Mouse (Mus musculus) limb, embryonic 12.5 days (tissue): ENCODE measurements around the gene Mrpl50. TPM values are rescaled to one million over a fixed set of nuclear protein-coding genes. Genes with fewer than 3 reads are reported as not detected.

ENCODE experiments used
- ATAC-seq: fragments of 200-750 bp; cut with Nextera tagmentation; 2 replicates; pipeline ENCODE4 v1.8.0; 2017; ENCODE audit warnings: low read depth, moderate TSS enrichment; ENCODE audit not compliant: insufficient number of reproducible peaks, insufficient read depth, low FRiP score, low TSS enrichment
- H3K27ac ChIP-seq: fragments of 300-500 bp; sonication (generic); 2 replicates; pipeline ENCODE4 v1.5.1; 2016; ENCODE audit warnings: mild to moderate bottlenecking, moderate library complexity
- H3K27me3 ChIP-seq: fragments of 300-500 bp; sonication (generic); 2 replicates; pipeline ENCODE4 v1.6.1; 2016; ENCODE audit warnings: mild to moderate bottlenecking, moderate library complexity
- H3K36me3 ChIP-seq: fragments of 300-500 bp; sonication (generic); 2 replicates; pipeline ENCODE4 v1.6.1; 2016; ENCODE audit warnings: mild to moderate bottlenecking, moderate library complexity
- H3K4me1 ChIP-seq: fragments of 300-500 bp; sonication (generic); replicated peaks from 2 replicates; pipeline ENCODE4 v1.6.1; 2016
- H3K4me2 ChIP-seq: fragments of 300-500 bp; sonication (generic); 2 replicates; pipeline ENCODE4 v1.6.1; 2016; ENCODE audit warnings: mild to moderate bottlenecking, moderate library complexity
- H3K4me3 ChIP-seq: fragments of 300-500 bp; sonication (generic); replicated peaks from 2 replicates; pipeline ENCODE4 v1.5.1; 2016; ENCODE audit warnings: mild to moderate bottlenecking
- H3K9ac ChIP-seq: fragments of 300-500 bp; sonication (generic); replicated peaks from 2 replicates; pipeline ENCODE4 v1.6.1; 2016; ENCODE audit warnings: mild to moderate bottlenecking, moderate library complexity
- H3K9me3 ChIP-seq: fragments of 300-500 bp; sonication (generic); 2 replicates; pipeline ENCODE4 v1.6.1; 2016; ENCODE audit warnings: mild to moderate bottlenecking, moderate library complexity
- WGBS: fragments of 180-500 bp; shearing (Covaris S2); methylation state at CpG from one replicate; pipeline ENCODE4 v1.1.7; 2016; 5-methylcytosine and 5-hydroxymethylcytosine counted together
- polyA plus RNA-seq: library from polyadenylated mRNA; unstranded; fragments of >200 nt; fragmentation: Nextera tagmentation; extraction: Ambion mirVana; gene quantifications from 2 replicates; pipeline ENCODE4 v1.2.1, GENCODE M21; 2016

Gene Mrpl50
- polyA plus RNA-seq, 1 experiment from 2014 or later: 92.4 TPM

GRCm38 (mm10) chr4:49469435-49470151 lies 51.3 kb downstream of the Mrpl50 start:
- no peak overlapping the region for H3K4me3 ChIP-seq
- H3K27me3 ChIP-seq: no peaks in the 10 kb centered on the region
- WGBS: 69% methylated on average over 3 of the region's 3 CpGs
- no peaks in the 10 kb centered on the region for H3K4me1 ChIP-seq
- no peak for ATAC-seq
- no peak overlapping the region for H3K27ac ChIP-seq
- H3K36me3 ChIP-seq: no peaks in the 10 kb centered on the region
- H3K9ac ChIP-seq: no peak overlapping the region
- H3K4me2 ChIP-seq: no peak overlapping the region
- no peaks in the 10 kb centered on the region for H3K9me3 ChIP-seq

DNA sequence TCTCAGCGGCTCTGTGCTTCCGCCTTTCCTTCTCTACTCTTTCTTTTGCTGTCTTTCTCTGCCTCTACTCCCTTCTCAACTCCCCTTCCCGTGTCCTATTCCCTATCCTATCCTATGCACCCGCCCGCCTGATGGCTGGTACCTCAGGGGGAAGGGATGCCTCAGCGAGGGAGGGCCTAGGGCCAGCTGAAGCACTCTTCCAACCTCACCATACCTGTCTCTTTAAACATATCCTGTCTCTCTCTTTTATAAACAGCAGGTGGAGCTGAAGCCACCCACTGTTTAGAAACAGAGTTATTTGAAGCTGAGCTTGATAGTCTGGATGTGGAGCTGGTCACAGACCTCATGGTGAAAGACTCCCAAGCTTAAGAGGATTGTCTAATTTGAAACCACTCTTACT lies 53.5 kb downstream of the Mrpl50 start:
- no peaks in the 10 kb centered on the region for H3K36me3 ChIP-seq
- no peak for ATAC-seq
- H3K4me3 ChIP-seq: no peak overlapping the region
- no peak overlapping the region for H3K4me2 ChIP-seq
- no peaks in the 10 kb centered on the region for H3K9me3 ChIP-seq
- no peak overlapping the region for H3K9ac ChIP-seq
- WGBS: 94% methylated on average over 6 of the region's 6 CpGs
- no peaks in the 10 kb centered on the region for H3K27me3 ChIP-seq
- no peak overlapping the region for H3K27ac ChIP-seq
- H3K4me1 ChIP-seq: no peaks in the 10 kb centered on the region

Other genes starting within 250 kb of the Mrpl50 start
- gene Acnat2, start 112.9 kb downstream of the Mrpl50 start, polyA plus RNA-seq: not detected in 2 replicates
- not detected in 2 replicates for gene Acnat1, start 47.2 kb downstream of the Mrpl50 start, polyA plus RNA-seq
- gene Baat, start 14.5 kb downstream of the Mrpl50 start, polyA plus RNA-seq: not detected in 2 replicates
- gene Zfp189, start 83 bp upstream of the Mrpl50 start, polyA plus RNA-seq: 13.6 and 14.3 TPM in 2 replicates
- gene Aldob, start 28.5 kb upstream of the Mrpl50 start, polyA plus RNA-seq: 0.10 TPM in 1 of 2 replicates, not detected in the other
- 16.6 and 20.8 TPM in 2 replicates for gene Tmem246, start 76.8 kb upstream of the Mrpl50 start, polyA plus RNA-seq
- 57.3 and 61.5 TPM in 2 replicates for gene Rnf20, start 110.9 kb upstream of the Mrpl50 start, polyA plus RNA-seq
- 0.11 and 0.12 TPM in 2 replicates for gene Ppp3r2, start 160.9 kb upstream of the Mrpl50 start, polyA plus RNA-seq